Mouse (Mus musculus): ENCODE measurements around the gene Lbh. TPM values are rescaled to one million over a fixed set of nuclear protein-coding genes. Genes with fewer than 3 reads are reported as not detected.
A peak's percentile ranks its signal among the peaks of the same experiment; 100 is the strongest.

Gene Lbh
- polyA plus RNA-seq, 1 experiment: 0.10 TPM

DNA sequence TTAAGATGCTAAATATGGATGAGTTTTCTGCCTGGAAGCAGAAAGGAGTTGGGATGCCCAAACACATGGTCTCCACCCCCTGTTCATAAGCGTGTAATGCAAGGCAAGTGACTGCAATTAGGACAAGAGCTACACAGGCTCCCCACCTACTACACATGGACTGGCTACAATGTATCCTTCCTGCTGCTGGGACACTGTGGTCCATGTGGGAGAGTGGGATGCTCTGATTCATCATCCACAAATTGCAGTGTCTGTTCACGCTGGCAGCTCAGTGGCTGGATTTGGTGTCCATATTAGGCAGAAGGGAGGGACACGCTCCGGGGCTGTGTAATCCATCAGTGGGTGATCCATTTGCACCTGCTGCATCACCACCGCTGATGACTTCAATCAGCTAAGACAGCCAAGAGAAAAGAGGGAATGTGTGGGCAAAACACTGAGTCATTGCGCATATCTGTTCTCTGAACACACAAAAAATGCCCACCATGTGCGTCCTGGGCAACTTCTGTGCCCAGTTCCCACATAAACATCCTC, 52.6 kb downstream of the Lbh start:
- H3K4me1 ChIP-seq (ENCODE audit: control insufficient read depth): no peaks in the 10 kb centered on the region
- H3K9me3 ChIP-seq (ENCODE audit: control insufficient read depth, low read length): no peaks in the 10 kb centered on the region
- H3K36me3 ChIP-seq (ENCODE audit: control insufficient read depth): no peaks in the 10 kb centered on the region
- no peaks in the 10 kb centered on the region for H3K27me3 ChIP-seq (ENCODE audit: control insufficient read depth)
- no peak overlapping the region for H3K4me3 ChIP-seq (replicated peaks)
- TF ChIP-seq GATA1 (IDR thresholded peaks at IDR 0.05; ENCODE audit: low read length) (no peak), TAL1 (IDR thresholded peaks at IDR 0.05; ENCODE audit: low read length) (no peak)

DNA sequence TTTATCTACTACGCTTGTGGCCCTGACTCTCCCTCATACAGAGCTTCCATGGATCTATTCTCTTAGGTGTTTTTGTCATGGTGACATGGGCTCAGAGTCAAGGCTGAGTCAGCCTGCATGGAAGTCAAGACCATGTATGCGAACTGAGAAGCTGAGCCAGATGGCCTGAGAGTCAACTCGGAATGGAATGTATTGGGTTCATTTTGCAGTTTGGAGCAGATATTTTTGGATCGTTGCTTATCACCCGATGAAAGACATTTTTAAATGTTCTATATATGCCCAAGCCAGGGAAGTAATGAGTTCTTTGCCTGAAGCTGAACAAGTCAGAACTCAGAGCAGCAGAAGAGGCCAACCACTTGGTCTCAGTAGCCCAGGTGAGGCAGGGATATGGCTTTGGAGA, 54.9 kb downstream of the Lbh start:
- Histone ChIP-seq H3K9me3 (ENCODE audit: control insufficient read depth, low read length) (no peaks in the 10 kb centered on the region), H3K4me1 (ENCODE audit: control insufficient read depth) (peaks cover 18% of the 10 kb centered on the region), H3K27me3 (ENCODE audit: control insufficient read depth) (no peaks in the 10 kb centered on the region), H3K4me3 (replicated peaks) (no peak overlapping the region), H3K36me3 (ENCODE audit: control insufficient read depth) (no peaks in the 10 kb centered on the region)
- TF ChIP-seq GATA1 (IDR thresholded peaks at IDR 0.05; ENCODE audit: low read length) (no peak), TAL1 (IDR thresholded peaks at IDR 0.05; ENCODE audit: low read length) (no peak)

DNA sequence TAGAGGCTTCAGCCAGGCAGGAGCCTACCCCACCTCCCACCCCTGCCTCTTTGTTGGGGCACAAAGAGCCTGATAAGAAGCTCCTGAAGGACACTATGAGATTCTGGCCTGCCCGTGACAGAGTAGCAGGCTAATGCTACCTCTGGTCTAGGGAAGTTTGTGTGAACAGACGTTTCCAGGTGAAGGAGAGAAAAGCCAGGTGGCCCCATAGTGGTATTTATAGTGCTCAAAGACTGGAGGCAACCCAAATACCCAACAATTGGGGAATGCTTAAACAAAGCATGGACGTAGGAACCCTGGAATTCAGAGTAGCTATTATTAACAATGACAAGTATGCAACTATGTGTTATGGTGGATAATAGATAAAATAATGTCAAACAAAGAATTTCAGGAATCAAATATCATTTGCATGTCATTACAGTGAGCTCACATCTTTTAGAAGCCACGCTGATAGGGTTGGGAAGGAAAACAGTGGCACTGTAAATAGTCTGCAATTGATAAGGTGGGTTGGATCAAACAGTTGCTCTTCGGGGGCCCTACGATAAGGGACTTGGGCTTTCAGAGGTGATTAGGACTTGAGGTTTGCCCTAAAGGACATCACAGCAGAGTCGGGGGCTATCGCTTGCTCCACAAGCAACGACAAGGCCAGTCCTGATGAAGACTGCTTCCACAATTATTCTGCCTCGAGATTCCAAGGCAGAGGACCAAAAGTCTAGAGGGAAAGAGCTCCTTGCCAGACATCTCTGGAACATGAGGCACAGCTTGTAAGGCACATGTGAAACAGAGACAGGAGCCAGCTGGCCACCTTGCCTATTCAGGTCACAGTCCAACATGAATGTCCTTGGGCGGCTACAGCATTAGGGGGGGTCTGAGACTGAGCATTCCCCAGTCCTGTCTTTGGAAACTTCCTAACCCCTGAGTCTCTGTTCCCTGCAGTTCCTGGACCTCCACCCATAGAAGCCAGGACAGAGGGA, 58.4 kb downstream of the Lbh start:
- Histone ChIP-seq H3K27me3 (ENCODE audit: control insufficient read depth) (no peaks in the 10 kb centered on the region), H3K4me1 (ENCODE audit: control insufficient read depth) (peaks cover 18% of the 10 kb centered on the region), H3K36me3 (ENCODE audit: control insufficient read depth) (no peaks in the 10 kb centered on the region), H3K9me3 (ENCODE audit: control insufficient read depth, low read length) (no peaks in the 10 kb centered on the region), H3K4me3 (replicated peaks) (no peak overlapping the region)
- TF ChIP-seq TAL1 (IDR thresholded peaks at IDR 0.05; ENCODE audit: low read length) (no peak), GATA1 (IDR thresholded peaks at IDR 0.05; ENCODE audit: low read length) (no peak)

DNA sequence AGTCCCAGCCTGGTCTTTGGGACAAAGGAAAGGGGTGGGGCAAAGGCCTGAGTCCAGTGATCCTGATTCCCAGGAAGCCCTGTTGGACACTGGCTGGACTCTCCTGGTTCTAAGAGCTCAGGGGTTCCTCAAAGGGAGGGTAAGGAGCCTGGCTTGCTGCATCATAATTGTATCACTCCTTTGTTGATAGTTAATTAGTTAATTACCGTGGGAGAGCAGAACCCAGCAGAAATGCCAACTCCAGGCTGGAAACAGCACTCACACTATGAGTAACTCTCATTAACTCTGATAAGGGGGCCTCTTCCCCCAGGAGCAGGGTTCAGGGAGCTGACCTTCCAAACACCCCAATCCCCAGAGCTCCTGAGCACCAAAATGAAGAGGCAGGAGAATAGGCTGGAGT, 59.5 kb downstream of the Lbh start:
- no peak for TF ChIP-seq GATA1 (IDR thresholded peaks at IDR 0.05; ENCODE audit: low read length)
- no peak for TF ChIP-seq TAL1 (IDR thresholded peaks at IDR 0.05; ENCODE audit: low read length)
- Histone ChIP-seq H3K4me1 (ENCODE audit: control insufficient read depth) (peaks cover 18% of the 10 kb centered on the region), H3K27me3 (ENCODE audit: control insufficient read depth) (no peaks in the 10 kb centered on the region), H3K9me3 (ENCODE audit: control insufficient read depth, low read length) (no peaks in the 10 kb centered on the region), H3K4me3 (replicated peaks) (no peak overlapping the region), H3K36me3 (ENCODE audit: control insufficient read depth) (no peaks in the 10 kb centered on the region)

DNA sequence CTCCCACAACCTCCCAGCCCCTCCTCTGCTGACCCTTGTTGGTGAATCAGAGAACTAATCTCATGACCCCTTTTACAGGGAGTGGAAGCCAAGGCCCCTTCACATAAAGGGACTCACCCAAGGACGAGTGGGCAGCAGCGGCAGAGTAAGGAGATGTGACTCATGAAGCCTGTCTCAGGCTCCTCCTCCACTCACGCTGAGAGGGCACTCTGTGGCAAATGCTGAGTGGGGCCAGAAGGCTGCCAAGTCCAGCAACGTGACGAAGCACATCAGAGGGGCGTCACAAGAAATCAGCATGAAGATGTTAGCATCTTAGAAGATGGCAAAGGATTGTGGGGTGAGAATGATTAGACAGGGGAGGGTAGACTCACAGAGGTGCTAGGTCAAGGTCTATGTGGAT, 64.1 kb downstream of the Lbh start:
- H3K4me1 ChIP-seq (ENCODE audit: control insufficient read depth): peaks cover 4% of the 10 kb centered on the region
- TF ChIP-seq GATA1 (IDR thresholded peaks at IDR 0.05; ENCODE audit: low read length) (no peak), TAL1 (IDR thresholded peaks at IDR 0.05; ENCODE audit: low read length) (no peak)
- H3K27me3 ChIP-seq (ENCODE audit: control insufficient read depth): no peaks in the 10 kb centered on the region
- no peaks in the 10 kb centered on the region for H3K9me3 ChIP-seq (ENCODE audit: control insufficient read depth, low read length)
- H3K4me3 ChIP-seq (replicated peaks): no peak overlapping the region
- no peaks in the 10 kb centered on the region for H3K36me3 ChIP-seq (ENCODE audit: control insufficient read depth)

DNA sequence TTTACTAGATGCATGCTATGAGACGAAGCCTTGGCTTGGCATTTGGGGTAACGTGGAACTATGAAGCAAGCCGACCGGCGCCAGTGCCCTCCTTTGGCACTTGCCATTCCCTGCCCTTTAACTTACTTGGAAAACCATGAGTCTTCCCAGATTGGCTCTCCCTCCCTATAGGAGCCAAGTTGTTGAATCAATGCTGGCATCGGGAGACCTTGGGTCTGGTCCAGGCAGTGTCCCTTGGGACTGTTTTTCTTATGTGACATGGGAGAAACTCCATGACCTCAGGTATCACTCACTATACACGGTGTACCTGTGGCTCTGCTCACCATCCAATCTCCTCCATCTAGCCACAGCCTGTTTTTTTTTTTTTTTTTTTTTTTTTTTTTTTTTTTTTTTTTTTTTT, 65.4 kb downstream of the Lbh start:
- no peaks in the 10 kb centered on the region for H3K27me3 ChIP-seq (ENCODE audit: control insufficient read depth)
- H3K4me3 ChIP-seq (replicated peaks): no peak overlapping the region
- no peaks in the 10 kb centered on the region for H3K9me3 ChIP-seq (ENCODE audit: control insufficient read depth, low read length)
- TF ChIP-seq TAL1 (IDR thresholded peaks at IDR 0.05; ENCODE audit: low read length) (peak; percentile 32; the same call in 1 of the 3 replicates), GATA1 (IDR thresholded peaks at IDR 0.05; ENCODE audit: low read length) (no peak)
- H3K4me1 ChIP-seq (ENCODE audit: control insufficient read depth): no peaks in the 10 kb centered on the region
- no peaks in the 10 kb centered on the region for H3K36me3 ChIP-seq (ENCODE audit: control insufficient read depth)

DNA sequence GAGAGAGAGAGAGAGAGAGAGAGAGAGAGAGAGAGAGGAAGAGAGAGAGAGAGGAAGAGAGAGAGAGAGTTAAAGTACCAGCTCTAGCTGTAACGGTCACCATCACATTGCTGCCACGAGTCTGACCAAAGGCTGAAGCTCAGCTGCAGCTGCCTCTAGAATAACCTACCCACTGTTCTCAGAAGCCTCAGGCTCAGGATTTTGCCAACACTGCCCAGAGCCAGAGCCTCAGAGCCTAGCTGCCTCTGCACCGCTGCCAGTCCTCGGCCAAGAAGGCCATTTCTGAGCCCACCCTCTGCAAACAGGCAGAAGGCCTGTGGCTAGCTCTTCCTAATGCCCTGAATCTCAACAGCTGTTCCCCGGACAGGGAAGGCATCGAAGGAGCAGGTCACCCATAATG, 70.9 kb downstream of the Lbh start:
- Histone ChIP-seq H3K36me3 (ENCODE audit: control insufficient read depth) (no peaks in the 10 kb centered on the region), H3K9me3 (ENCODE audit: control insufficient read depth, low read length) (no peaks in the 10 kb centered on the region), H3K27me3 (ENCODE audit: control insufficient read depth) (no peaks in the 10 kb centered on the region), H3K4me3 (replicated peaks) (no peak overlapping the region), H3K4me1 (ENCODE audit: control insufficient read depth) (no peaks in the 10 kb centered on the region)
- no peak for TF ChIP-seq TAL1 (IDR thresholded peaks at IDR 0.05; ENCODE audit: low read length)
- no peak for TF ChIP-seq GATA1 (IDR thresholded peaks at IDR 0.05; ENCODE audit: low read length)

Other genes starting within 250 kb of the Lbh start
- 6.4 and 8.7 TPM in 2 replicates for gene Ypel5, start 81.9 kb upstream of the Lbh start, polyA plus RNA-seq (2012)
- not detected in 2 replicates for gene Lclat1, start 189.7 kb downstream of the Lbh start, polyA plus RNA-seq (2012)

Data from erythroblast, embryonic 14.5 days (primary cell).